Mouse (Mus musculus): Measurements from ENCODE around the gene Atp5mpl.

- TF ChIP-seq CTCF (IDR thresholded peaks at IDR 0.05; ENCODE audit: insufficient read depth, low read depth, low read length) (no peak), POLR2A (IDR thresholded peaks at IDR 0.05; ENCODE audit: insufficient read depth, low read depth, low read length) (no peak)
Observed at GRCm38 (mm10) chr12:111933032-111933704, 33.6 kb downstream of the Atp5mpl start.
